Mouse (Mus musculus) thymus, postnatal 25 days (tissue): ENCODE data around the gene Zfp451.

Experiments used
- DNase-seq: peaks from one replicate; pipeline ENCODE4 v3.0.0; 2022

The Zfp451 gene

DNA sequence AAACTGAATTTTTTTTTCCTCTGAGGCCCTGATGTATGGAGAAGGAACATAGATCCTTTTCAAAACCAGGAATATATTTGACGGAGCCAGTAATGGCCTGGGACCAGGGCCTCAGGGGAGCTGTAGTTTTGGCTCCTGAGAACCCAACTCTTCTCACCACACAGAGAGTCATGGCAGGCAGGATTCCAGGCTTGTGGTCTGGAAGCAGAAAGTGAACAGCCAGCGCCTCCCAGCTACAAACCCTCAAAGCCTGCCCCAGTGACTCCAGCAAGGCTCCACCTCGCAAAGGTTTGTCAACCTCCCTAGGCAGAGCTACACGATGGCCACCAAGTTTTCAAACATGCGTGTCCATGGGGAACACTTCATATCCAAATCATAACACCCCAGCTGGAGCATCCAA is 102.4 kb downstream of the Zfp451 start:
- no peak for DNase-seq
